Mouse (Mus musculus) heart, postnatal 10 days (tissue): ENCODE results near the gene Rbak. TPM values are rescaled to one million over a fixed set of nuclear protein-coding genes. Genes with fewer than 3 reads are reported as not detected.
"Not testable (repeated sequence)": the region's sequence is repeated elsewhere in the genome, so short reads cannot be mapped to it uniquely, and the experiment has no call there.

ENCODE experiments used
- DNase-seq, 2 experiments: peaks; one replicate each; pipeline ENCODE4 v3.0.0; 2021
- intact Hi-C: fragments of 180-260 bp; cut with DNase I; formaldehyde crosslinking; loops from one replicate; pipeline ENCODE4 v1.15.1; 2025
- total RNA-seq, 2 experiments: library from RNA; stranded (reverse); gene quantifications; 2 replicates each; pipeline ENCODE4 v1.2.3; 2021

Gene Rbak
- 1 to 10 TPM; 8.4 to 9.4 TPM for total RNA-seq

- intact Hi-C loops, result loop anchor here (1.0 kb wide), 1 partner anchor 55 kb away; the partner anchor contains the start of gene Zfp12
- peak; percentile 93 to 94 for DNase-seq
These were observed at the start of gene Rbak, which contains the start of gene Spdye4b for GRCm38 (mm10) chr5:143180255-143181076. Rbak (minus strand) TSS chr5:143180775. Spdye4b (plus strand) TSS chr5:143181017.

GRCm38 (mm10) chr5:143226790-143227189 is 46.2 kb upstream of the Rbak start, which contains the start of gene Spdye4a:
Spdye4a (minus strand) TSS chr5:143226890.
- intact Hi-C loops, result no loop called here
- no peak for DNase-seq

GRCm38 (mm10) chr5:143222287-143222686 is 41.7 kb upstream of the Rbak start:
- DNase-seq, result no peak
- intact Hi-C loops, result no loop called here

GRCm38 (mm10) chr5:143220996-143221395 is 40.4 kb upstream of the Rbak start:
- intact Hi-C loops, result no loop called here
- DNase-seq, result no peak

GRCm38 (mm10) chr5:143213832-143214231 is 33.3 kb upstream of the Rbak start:
- DNase-seq, result no peak

GRCm38 (mm10) chr5:143205015-143205414 is 24.4 kb upstream of the Rbak start:
- DNase-seq, result no peak
- intact Hi-C loops, result no loop called here

More at GRCm38 (mm10) chr5:143213832-143214231, 33.3 kb upstream of the Rbak start:
- intact Hi-C loops, result no loop called here

- DNase-seq, result no peak
- intact Hi-C loops, result no loop called here
These were observed 15.9 kb upstream of the Rbak start for GRCm38 (mm10) chr5:143196506-143196905.

GRCm38 (mm10) chr5:143195166-143195565 is 14.6 kb upstream of the Rbak start:
- intact Hi-C loops, result no loop called here
- DNase-seq, result no peak

- intact Hi-C loops, DNase-seq: not testable (repeated sequence)
These were observed 14.2 kb upstream of the Rbak start for GRCm38 (mm10) chr5:143194747-143195146.

- no peak for DNase-seq
- intact Hi-C loops, result no loop called here
These were observed 12.2 kb upstream of the Rbak start for GRCm38 (mm10) chr5:143192806-143193205.

- DNase-seq, intact Hi-C loops: not testable (repeated sequence)
These were observed 7.4 kb upstream of the Rbak start for GRCm38 (mm10) chr5:143188014-143188413.

- intact Hi-C loops, result no loop called here
These were observed 1.4 kb downstream of the Rbak start for GRCm38 (mm10) chr5:143179179-143179578.

GRCm38 (mm10) chr5:143177541-143178200 is 2.9 kb downstream of the Rbak start:
- intact Hi-C loops, result no loop called here

More at GRCm38 (mm10) chr5:143179179-143179578, 1.4 kb downstream of the Rbak start:
- no peak for DNase-seq

GRCm38 (mm10) chr5:143175970-143176369 is 4.6 kb downstream of the Rbak start:
- intact Hi-C loops, result no loop called here
- no peak for DNase-seq

More at GRCm38 (mm10) chr5:143177541-143178200, 2.9 kb downstream of the Rbak start:
- no peak for DNase-seq

GRCm38 (mm10) chr5:143165508-143166070 is 15.0 kb downstream of the Rbak start:
- no peak for DNase-seq

GRCm38 (mm10) chr5:143155534-143155933 is 25.0 kb downstream of the Rbak start:
- DNase-seq, result no peak
- intact Hi-C loops, result no loop called here

More at GRCm38 (mm10) chr5:143165508-143166070, 15.0 kb downstream of the Rbak start:
- intact Hi-C loops, result no loop called here

GRCm38 (mm10) chr5:143153756-143154155 is 26.8 kb downstream of the Rbak start:
- no peak for DNase-seq
- intact Hi-C loops, result no loop called here

- DNase-seq, result no peak
- intact Hi-C loops, result no loop called here
These were observed 30.5 kb downstream of the Rbak start for GRCm38 (mm10) chr5:143150044-143150443.

- intact Hi-C loops, result no loop called here
- no peak for DNase-seq
These were observed 31.0 kb downstream of the Rbak start for GRCm38 (mm10) chr5:143149536-143149935.

- intact Hi-C loops, result no loop called here
- no peak for DNase-seq
These were observed 31.9 kb downstream of the Rbak start for GRCm38 (mm10) chr5:143148661-143149060.

GRCm38 (mm10) chr5:143147481-143147880 is 33.1 kb downstream of the Rbak start, which contains the start of gene Olfr718-ps1:
Olfr718-ps1 (minus strand) TSS chr5:143147581.
- intact Hi-C loops, result no loop called here

More at GRCm38 (mm10) chr5:143147481-143147880, 33.1 kb downstream of the Rbak start, which contains the start of gene Olfr718-ps1:
- no peak for DNase-seq
